Mouse (Mus musculus) monocyte, adult 2 months (primary cell): ENCODE data around the gene Ostf1.
"Not testable (repeated sequence)": the region's sequence is repeated elsewhere in the genome, so short reads cannot be mapped to it uniquely, and the experiment has no call there.

Source experiments
- DNase-seq, 2 experiments: peaks; one replicate each; pipeline ENCODE4 v3.0.0; 2022; ENCODE audit warnings: low spot score in 2 of 2, low read depth in 1 of 2

The Ostf1 gene

GRCm38 (mm10) chr19:18599650-18600049 is 32.0 kb downstream of the Ostf1 start:
- no peak for DNase-seq

- DNase-seq: no peak
These were observed 32.6 kb downstream of the Ostf1 start for GRCm38 (mm10) chr19:18599051-18599450.

- no peak for DNase-seq
These were observed 33.2 kb downstream of the Ostf1 start for GRCm38 (mm10) chr19:18598265-18598926.

GRCm38 (mm10) chr19:18597772-18598171 is 33.9 kb downstream of the Ostf1 start:
- DNase-seq: no peak

- DNase-seq: no peak
These were observed 34.7 kb downstream of the Ostf1 start for GRCm38 (mm10) chr19:18596876-18597275.

GRCm38 (mm10) chr19:18593722-18594121 is 37.9 kb downstream of the Ostf1 start:
- no peak for DNase-seq

GRCm38 (mm10) chr19:18592919-18593318 is 38.7 kb downstream of the Ostf1 start:
- DNase-seq: no peak

GRCm38 (mm10) chr19:18590942-18591354 is 40.7 kb downstream of the Ostf1 start:
- DNase-seq: no peak

GRCm38 (mm10) chr19:18590234-18590633 is 41.4 kb downstream of the Ostf1 start:
- no peak for DNase-seq

- no peak for DNase-seq
These were observed 42.3 kb downstream of the Ostf1 start for GRCm38 (mm10) chr19:18589276-18589675.

GRCm38 (mm10) chr19:18588801-18589200 is 42.8 kb downstream of the Ostf1 start:
- not testable (repeated sequence) for DNase-seq

- no peak for DNase-seq
These were observed 43.4 kb downstream of the Ostf1 start for GRCm38 (mm10) chr19:18588243-18588642.

GRCm38 (mm10) chr19:18587118-18587517 is 44.5 kb downstream of the Ostf1 start:
- no peak for DNase-seq

GRCm38 (mm10) chr19:18584621-18585020 is 47.0 kb downstream of the Ostf1 start:
- DNase-seq: no peak

- DNase-seq: no peak
These were observed 47.9 kb downstream of the Ostf1 start for GRCm38 (mm10) chr19:18583706-18584105.

- DNase-seq: no peak
These were observed 48.7 kb downstream of the Ostf1 start for GRCm38 (mm10) chr19:18582887-18583286.

- no peak for DNase-seq
These were observed 49.4 kb downstream of the Ostf1 start for GRCm38 (mm10) chr19:18582226-18582625.

- no peak for DNase-seq
These were observed 50.6 kb downstream of the Ostf1 start for GRCm38 (mm10) chr19:18581046-18581445.

- DNase-seq: no peak
These were observed 52.6 kb downstream of the Ostf1 start for GRCm38 (mm10) chr19:18579012-18579358.

- DNase-seq: no peak
These were observed 53.2 kb downstream of the Ostf1 start for GRCm38 (mm10) chr19:18578216-18579011.

- DNase-seq: no peak
These were observed 54.3 kb downstream of the Ostf1 start for GRCm38 (mm10) chr19:18577348-18577747.

GRCm38 (mm10) chr19:18575891-18576290 is 55.7 kb downstream of the Ostf1 start:
- no peak for DNase-seq

GRCm38 (mm10) chr19:18573907-18574306 is 57.7 kb downstream of the Ostf1 start:
- DNase-seq: no peak
